Mouse (Mus musculus) MEL (cell line): ENCODE measurements around the gene Atrx.

Source experiments
- CTCF ChIP-seq, 3 experiments: IDR thresholded peaks in 2 of 3; conservative IDR thresholded peaks in 1 of 3; 2 replicates each; pipeline ENCODE4 v1.5.1; 2011 to 2012; ENCODE audit warnings: low read length in 3 of 3, low read depth in 2 of 3, mild to moderate bottlenecking in 2 of 3, improper control_type of control experiment in 1 of 3, inconsistent platforms in 1 of 3, mixed read lengths in 1 of 3, moderate library complexity in 1 of 3; ENCODE audit not compliant: control insufficient read depth in 1 of 3, insufficient read depth in 1 of 3, poor library complexity in 1 of 3, severe bottlenecking in 1 of 3
- E2F4 ChIP-seq: IDR thresholded peaks from 2 replicates; pipeline ENCODE4 v1.6.1; 2011; ENCODE audit warnings: low read depth, low read length, improper control_type of control experiment, borderline replicate concordance
- EP300 ChIP-seq, 2 experiments: IDR thresholded peaks; 2 replicates each; pipeline ENCODE4 v1.6.1; 2011; ENCODE audit warnings: improper control_type of control experiment in 2 of 2, low read length in 2 of 2, low read depth in 1 of 2, mild to moderate bottlenecking in 1 of 2
- NELFE ChIP-seq: IDR thresholded peaks from 2 replicates; pipeline ENCODE4 v1.6.1; 2011; ENCODE audit warnings: low read depth, low read length, improper control_type of control experiment
- POLR2A ChIP-seq, 2 experiments: IDR thresholded peaks; 2 replicates each; pipeline ENCODE4 v1.6.1; 2011 to 2012; ENCODE audit warnings: low read length in 2 of 2, mild to moderate bottlenecking in 2 of 2, control low read depth in 1 of 2, improper control_type of control experiment in 1 of 2, low read depth in 1 of 2, moderate library complexity in 1 of 2; ENCODE audit not compliant: control insufficient read depth in 1 of 2, insufficient read depth in 1 of 2, poor library complexity in 1 of 2
- SMC3 ChIP-seq: IDR thresholded peaks from 2 replicates; pipeline ENCODE4 v1.6.1; 2011; ENCODE audit warnings: low read depth, low read length, improper control_type of control experiment
- TCF12 ChIP-seq: IDR thresholded peaks from 2 replicates; pipeline ENCODE4 v1.6.1; 2014; ENCODE audit warnings: low read depth, mild to moderate bottlenecking, inconsistent platforms, low read length, improper control_type of control experiment, moderate library complexity
- USF2 ChIP-seq, 2 experiments: IDR thresholded peaks; 2 replicates each; pipeline ENCODE4 v1.6.1; 2011 to 2012; ENCODE audit warnings: improper control_type of control experiment in 2 of 2, low read length in 2 of 2, borderline replicate concordance in 1 of 2, inconsistent platforms in 1 of 2, low read depth in 1 of 2, mild to moderate bottlenecking in 1 of 2; ENCODE audit not compliant: insufficient read depth in 1 of 2

- no peak for TF ChIP-seq SMC3
- no peak for TF ChIP-seq TCF12
- no peak for TF ChIP-seq POLR2A (IDR thresholded peaks at IDR 0.05; ENCODE audit: control insufficient read depth in 1 of 2, insufficient read depth in 1 of 2, low read depth in 1 of 2, low read length in 2 of 2, poor library complexity in 1 of 2)
- no peak for TF ChIP-seq E2F4
- TF ChIP-seq CTCF (IDR thresholded peaks at IDR 0.05 in 2 of 3, conservative IDR thresholded peaks at IDR 0.05 in 1 of 3; ENCODE audit: control insufficient read depth in 1 of 3, insufficient read depth in 1 of 3, low read depth in 2 of 3, low read length in 3 of 3, poor library complexity in 1 of 3, severe bottlenecking in 1 of 3) = no peak
- no peak for TF ChIP-seq USF2 (IDR thresholded peaks at IDR 0.05; ENCODE audit: borderline replicate concordance in 1 of 2, insufficient read depth in 1 of 2, low read depth in 1 of 2, low read length in 2 of 2)
- no peak for TF ChIP-seq NELFE
- no peak for TF ChIP-seq EP300 (IDR thresholded peaks at IDR 0.05; ENCODE audit: low read depth in 1 of 2, low read length in 2 of 2)
Measured at GRCm38 (mm10) chrX:105765005-105765706, 164.0 kb downstream of the Atrx start.
